Mouse (Mus musculus) CH12.LX (cell line): ENCODE measurements around the gene Tpcn1. TPM values are rescaled to one million over a fixed set of nuclear protein-coding genes. Genes with fewer than 3 reads are reported as not detected.
A peak's percentile ranks its signal among the peaks of the same experiment; 100 is the strongest.

Source experiments
- DNase-seq: peaks from one replicate; pipeline ENCODE4 v3.0.0-alpha.2; 2013; ENCODE audit errors: extremely low read depth
- H3K27ac ChIP-seq: 2 replicates; pipeline ENCODE4 v1.5.1; 2012; ENCODE audit warnings: low read depth, mild to moderate bottlenecking, control low read depth, moderate library complexity; ENCODE audit not compliant: insufficient read depth
- H3K27me3 ChIP-seq: replicated peaks from 2 replicates; pipeline ENCODE3; 2012; ENCODE audit warnings: inconsistent platforms
- H3K36me3 ChIP-seq, 2 experiments: replicated peaks in 1 of 2; 2 replicates each; pipeline versions ENCODE3 to v1.6.1; 2012; ENCODE audit warnings: inconsistent platforms in 1 of 2, low read length in 1 of 2, mild to moderate bottlenecking in 1 of 2, mixed read lengths in 1 of 2, moderate library complexity in 1 of 2; ENCODE audit not compliant: control insufficient read depth in 1 of 2, insufficient read depth in 1 of 2
- H3K4me1 ChIP-seq, 2 experiments: 2 replicates each; pipeline ENCODE4 v1.6.1; 2012; ENCODE audit warnings: inconsistent platforms in 1 of 2, moderate library complexity in 1 of 2; ENCODE audit not compliant: insufficient read depth in 2 of 2, control insufficient read depth in 1 of 2
- H3K4me2 ChIP-seq: 2 replicates; pipeline ENCODE4 v1.6.1; 2012; ENCODE audit warnings: low read depth, mild to moderate bottlenecking, control low read depth; ENCODE audit not compliant: poor library complexity, insufficient read depth, severe bottlenecking
- H3K4me3 ChIP-seq, 3 experiments: fragments of 150-350 bp in 1 of 3; sonication (generic) in 1 of 3; replicated peaks in 1 of 3; 2 replicates each; pipeline versions ENCODE3 to v1.5.1; 2011 to 2012; ENCODE audit warnings: low read depth in 2 of 3, low read length in 2 of 3, mild to moderate bottlenecking in 2 of 3, moderate library complexity in 2 of 3, control low read depth in 1 of 3, improper control_type of control experiment in 1 of 3, inconsistent platforms in 1 of 3, mixed read lengths in 1 of 3; ENCODE audit not compliant: poor library complexity in 1 of 3
- H3K79me2 ChIP-seq: replicated peaks from 2 replicates; pipeline ENCODE4 v1.6.1; 2012; ENCODE audit warnings: mild to moderate bottlenecking, moderate library complexity; ENCODE audit not compliant: control insufficient read depth, poor library complexity, insufficient read depth, severe bottlenecking; ENCODE audit errors: extremely low read depth
- H3K9ac ChIP-seq: 2 replicates; pipeline ENCODE4 v1.6.1; 2012; ENCODE audit warnings: low read depth, mild to moderate bottlenecking, control low read depth, moderate library complexity; ENCODE audit not compliant: insufficient read depth
- H3K9me3 ChIP-seq: replicated peaks from 2 replicates; pipeline ENCODE3; 2012; ENCODE audit warnings: low read length, inconsistent platforms, mixed read lengths
- CHD2 ChIP-seq: IDR thresholded peaks from 2 replicates; pipeline ENCODE4 v1.6.1; 2011; ENCODE audit warnings: low read length, improper control_type of control experiment
- ETS1 ChIP-seq: conservative IDR thresholded peaks from 2 replicates; pipeline ENCODE4 v1.6.1; 2012; ENCODE audit warnings: low read depth, mild to moderate bottlenecking, inconsistent platforms, low read length, improper control_type of control experiment, moderate library complexity
- HCFC1 ChIP-seq: IDR thresholded peaks from 2 replicates; pipeline ENCODE4 v1.6.1; 2012; ENCODE audit warnings: low read depth, mild to moderate bottlenecking, inconsistent platforms, low read length, improper control_type of control experiment
- IRF4 ChIP-seq: IDR thresholded peaks from 2 replicates; pipeline ENCODE4 v1.6.1; 2014; ENCODE audit warnings: low read depth, mild to moderate bottlenecking, inconsistent platforms, low read length, improper control_type of control experiment
- MAZ ChIP-seq: IDR thresholded peaks from 2 replicates; pipeline ENCODE4 v1.6.1; 2012; ENCODE audit warnings: low read depth, mild to moderate bottlenecking, inconsistent platforms, low read length, improper control_type of control experiment, moderate library complexity
- MXI1 ChIP-seq: IDR thresholded peaks from 2 replicates; pipeline ENCODE4 v1.6.1; 2011; ENCODE audit warnings: mild to moderate bottlenecking, low read depth, low read length, improper control_type of control experiment
- NRF1 ChIP-seq: IDR thresholded peaks from 2 replicates; pipeline ENCODE4 v1.6.1; 2014; ENCODE audit warnings: low read depth, mild to moderate bottlenecking, inconsistent platforms, low read length, improper control_type of control experiment, moderate library complexity
- POLR2AphosphoS2 ChIP-seq: IDR thresholded peaks from 2 replicates; pipeline ENCODE4 v1.6.1; 2011; ENCODE audit warnings: low read depth, low read length, improper control_type of control experiment
- RAD21 ChIP-seq: IDR thresholded peaks from 2 replicates; pipeline ENCODE4 v1.6.1; 2011; ENCODE audit warnings: low read depth, mild to moderate bottlenecking, low read length, improper control_type of control experiment, moderate library complexity
- SIN3A ChIP-seq: IDR thresholded peaks from 2 replicates; pipeline ENCODE4 v1.6.1; 2012; ENCODE audit warnings: low read length, improper control_type of control experiment, inconsistent platforms
- TCF12 ChIP-seq: IDR thresholded peaks from 2 replicates; pipeline ENCODE4 v1.6.1; 2014; ENCODE audit warnings: low read depth, mild to moderate bottlenecking, inconsistent platforms, low read length, improper control_type of control experiment
- dilution Hi-C: fragments of 300-500 bp; cut with MboI; formaldehyde crosslinking; loops from 2 replicates; pipeline ENCODE4 v1.14.3; 2020; ENCODE audit warnings: low sequenced_read_pairs; ENCODE audit not compliant: extremely low pct_unique_long_range_greater_than_20kb, extremely low pct_ligation_motif_present
- in situ Hi-C: fragments of 300-500 bp; cut with MboI; formaldehyde crosslinking; loops from 3 replicates; pipeline ENCODE4 v1.14.3; 2019; ENCODE audit warnings: low sequenced_read_pairs, low pct_ligation_motif_present, low pct_unique_long_range_greater_than_20kb, mixed read lengths
- polyA plus RNA-seq: library from polyadenylated mRNA; unstranded; fragments of >175 nt; gene quantifications from 2 replicates; pipeline ENCODE4 v1.2.1, GENCODE M21; 2012; ENCODE audit warnings: low read depth; ENCODE audit not compliant: insufficient read length
- total RNA-seq, 2 experiments: library from RNA; depleted of rRNA; stranded (reverse); fragments of 300-350 nt in 1 of 2; fragments of >200 nt in 1 of 2; gene quantifications; 2 replicates each; pipeline ENCODE4 v1.2.3; 2012 to 2014

The Tpcn1 gene
- total and polyA plus RNA-seq, 3 experiments: 0.90 to 5.4 (median 2.2) TPM

DNA sequence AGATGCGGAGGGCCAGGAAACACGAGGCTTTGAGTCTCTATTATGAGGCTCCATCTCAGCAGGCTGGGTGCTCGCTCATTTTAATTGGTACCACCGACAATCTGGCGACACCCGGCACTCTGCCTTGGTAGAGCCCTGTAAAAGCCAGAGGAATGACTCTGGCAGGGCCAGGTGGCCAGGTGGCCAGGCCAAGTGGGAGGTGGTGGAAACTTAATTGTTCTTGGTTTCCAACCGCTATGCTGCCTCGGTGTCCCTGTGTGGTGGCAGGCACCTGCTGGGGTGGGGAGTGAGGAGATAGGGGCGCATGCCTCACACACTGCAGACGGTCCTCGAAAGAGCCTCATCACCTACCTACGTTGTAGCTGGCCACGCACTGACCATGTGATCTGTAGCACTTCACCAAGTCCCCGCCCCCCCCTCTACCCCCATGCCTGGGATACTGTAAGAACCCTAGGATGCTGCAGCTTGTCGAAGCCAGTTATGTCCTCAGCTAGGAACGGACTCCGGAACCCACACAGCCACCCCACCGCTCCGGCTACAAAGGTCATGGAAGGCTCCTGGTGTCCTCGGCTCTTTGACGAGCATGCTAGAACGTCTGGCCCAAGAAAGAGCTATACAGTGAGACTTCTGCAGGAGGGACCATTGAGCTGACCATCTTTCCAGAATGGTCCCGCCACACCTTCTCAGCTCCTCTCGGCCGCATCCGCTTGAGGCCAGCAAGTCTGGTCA, 8.4 kb downstream of the Tpcn1 start:
- dilution Hi-C loops (no loop called here), in situ Hi-C loops (no loop called here)
- DNase-seq: no peak
- Histone ChIP-seq H3K79me2 (no peaks in the 10 kb centered on the region), H3K27ac (no peak overlapping the region), H3K9ac (no peak overlapping the region), H3K9me3 (peaks cover 6% of the 10 kb centered on the region), H3K4me1 (peaks cover 32 to 64% of the 10 kb centered on the region in 2 experiments), H3K4me3 (no peak overlapping the region), H3K27me3 (no peaks in the 10 kb centered on the region), H3K4me2 (peak overlapping the region; percentile 68), H3K36me3 (peaks cover 0 to 21% of the 10 kb centered on the region in 2 experiments)
- no peak for TF ChIP-seq RAD21
- TF ChIP-seq TCF12: peak; percentile 47; the same call in 1 of the 2 replicates

GRCm38 (mm10) chr5:120579211-120579897, 9.1 kb downstream of the Tpcn1 start:
- H3K27ac ChIP-seq: no peak overlapping the region

DNA sequence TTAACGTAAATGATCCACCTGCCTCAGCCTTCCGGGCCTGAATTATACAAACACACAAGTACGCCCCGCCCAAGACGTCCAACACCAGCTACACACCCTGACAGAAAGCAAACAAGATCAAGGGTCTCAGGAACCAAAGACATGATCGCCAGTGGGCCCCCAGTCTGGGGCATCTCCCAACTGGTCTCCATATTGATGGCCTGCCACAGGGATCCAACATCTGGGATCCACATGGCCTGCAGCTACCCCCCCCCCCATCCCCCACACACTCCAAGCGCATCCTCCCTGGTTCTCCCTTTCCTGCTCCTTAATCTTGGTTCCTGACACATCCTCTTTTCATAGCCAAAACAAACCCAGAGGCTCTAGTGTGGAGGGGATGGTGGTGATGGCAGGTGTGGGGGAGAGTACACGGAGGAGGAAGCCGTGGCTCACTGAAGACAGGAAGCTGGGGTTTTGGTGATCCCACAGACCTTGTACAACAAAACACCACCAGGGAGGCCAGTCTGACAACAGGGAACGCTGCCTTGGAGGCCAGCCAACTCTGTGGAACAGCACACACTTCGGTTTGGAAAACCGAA, 9.9 kb downstream of the Tpcn1 start:
- no peaks in the 10 kb centered on the region for H3K27me3 ChIP-seq
- H3K4me1 ChIP-seq: peaks cover 32 to 49% of the 10 kb centered on the region in 2 experiments
- TF ChIP-seq IRF4: no peak
- peak; percentile 37 for TF ChIP-seq CHD2
- dilution Hi-C loops (no loop called here), in situ Hi-C loops (no loop called here)
- peak overlapping the region; percentile 68 for H3K4me2 ChIP-seq
- H3K79me2 ChIP-seq: no peaks in the 10 kb centered on the region
- peaks cover 6% of the 10 kb centered on the region for H3K9me3 ChIP-seq
- peak; percentile 33 for DNase-seq
- peak overlapping the region; percentile 16; the same call in 1 of the 2 replicates for H3K9ac ChIP-seq
- no peak overlapping the region for H3K4me3 ChIP-seq
- no peak overlapping the region for H3K27ac ChIP-seq
- H3K36me3 ChIP-seq: peaks cover 0 to 13% of the 10 kb centered on the region in 2 experiments

More at GRCm38 (mm10) chr5:120579211-120579897, 9.1 kb downstream of the Tpcn1 start:
- Histone ChIP-seq H3K9me3 (peaks cover 6% of the 10 kb centered on the region), H3K4me1 (peaks cover 32 to 57% of the 10 kb centered on the region in 2 experiments), H3K27me3 (no peaks in the 10 kb centered on the region), H3K4me3 (peak overlapping the region in 1 of 3 experiments; percentile 18), H3K79me2 (no peaks in the 10 kb centered on the region), H3K36me3 (peaks cover 0 to 16% of the 10 kb centered on the region in 2 experiments), H3K4me2 (peak overlapping the region; percentile 68), H3K9ac (no peak overlapping the region)
- in situ Hi-C loops: no loop called here
- dilution Hi-C loops: no loop called here
- DNase-seq: peak; percentile 57
- TF ChIP-seq NRF1 (peak; percentile 52), SIN3A (peak; percentile 22; the same call in 1 of the 2 replicates), IRF4 (peak; percentile 32; the same call in 1 of the 2 replicates), POLR2AphosphoS2 (no peak), MXI1 (peak; percentile 35), ETS1 (peak; percentile 22; the same call in 1 of the 2 replicates), MAZ (0 out of 2 replicates have a peak, but pooled peaks have one; percentile 26), HCFC1 (no peak)
